Mouse (Mus musculus): ENCODE results near the gene Dpep2nb. TPM values are rescaled to one million over a fixed set of nuclear protein-coding genes. Genes with fewer than 3 reads are reported as not detected.
A peak's percentile ranks its signal among the peaks of the same experiment; 100 is the strongest.
"Not testable (repeated sequence)": the region's sequence is repeated elsewhere in the genome, so short reads cannot be mapped to it uniquely, and the experiment has no call there.

Gene Dpep2nb
- polyA plus RNA-seq (2012; rRNA removed) = not detected in 2 replicates

GRCm38 (mm10) chr8:106005875-106006274 lies at the start of gene Dpep2nb:
TSS of gene Dpep2nb (minus strand) at chr8:106005975.
- no peak for DNase-seq (ENCODE audit: low read depth, low spot score)
- WGBS = 77% methylated on average over 4 of the region's 4 CpGs

GRCm38 (mm10) chr8:106055038-106055437 lies 49.3 kb upstream of the Dpep2nb start:
- 23% methylated on average over 3 of the region's 3 CpGs for WGBS
- DNase-seq (ENCODE audit: low read depth, low spot score) = no peak

DNA sequence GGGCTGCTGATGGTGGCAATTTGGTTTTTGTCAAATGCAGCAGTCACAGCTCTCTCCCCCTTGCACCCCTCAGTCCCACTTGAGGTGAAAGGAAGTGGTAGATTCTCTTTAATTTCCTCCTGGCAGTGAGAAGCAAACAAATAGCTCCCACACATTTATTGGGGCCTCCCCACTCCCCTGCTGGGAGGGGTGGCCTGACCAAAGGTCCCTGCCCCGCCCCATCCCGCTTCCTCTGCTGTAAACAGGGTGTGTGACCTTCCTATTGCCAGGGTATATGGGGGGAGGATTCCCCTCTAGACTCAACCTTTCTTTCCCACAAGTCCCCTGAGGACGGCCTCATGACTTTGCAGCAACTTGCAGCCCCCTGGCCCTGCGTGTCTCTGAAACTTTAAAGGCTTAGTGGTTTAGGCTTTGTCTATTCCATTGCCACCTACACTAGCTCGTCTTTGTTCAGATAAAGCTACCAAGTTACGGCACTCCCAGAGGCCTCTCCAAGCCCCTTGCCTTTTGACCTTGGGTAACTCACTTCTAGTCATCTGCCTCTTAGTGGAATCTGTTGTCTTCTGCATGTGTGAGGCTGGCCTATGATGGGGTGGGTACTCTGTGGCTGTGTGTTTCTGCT lies 48.5 kb upstream of the Dpep2nb start:
- no peak for DNase-seq (ENCODE audit: low read depth, low spot score)
- WGBS = 14% methylated on average over 6 of the region's 6 CpGs

GRCm38 (mm10) chr8:106052510-106053089 lies 46.8 kb upstream of the Dpep2nb start:
- DNase-seq (ENCODE audit: low read depth, low spot score) = no peak
- WGBS = 67% methylated on average over 9 of the region's 9 CpGs

- DNase-seq (ENCODE audit: low read depth, low spot score) = no peak
- WGBS = 80% methylated on average over 3 of the region's 3 CpGs
Observed at GRCm38 (mm10) chr8:106051068-106051467, 45.3 kb upstream of the Dpep2nb start.

DNA sequence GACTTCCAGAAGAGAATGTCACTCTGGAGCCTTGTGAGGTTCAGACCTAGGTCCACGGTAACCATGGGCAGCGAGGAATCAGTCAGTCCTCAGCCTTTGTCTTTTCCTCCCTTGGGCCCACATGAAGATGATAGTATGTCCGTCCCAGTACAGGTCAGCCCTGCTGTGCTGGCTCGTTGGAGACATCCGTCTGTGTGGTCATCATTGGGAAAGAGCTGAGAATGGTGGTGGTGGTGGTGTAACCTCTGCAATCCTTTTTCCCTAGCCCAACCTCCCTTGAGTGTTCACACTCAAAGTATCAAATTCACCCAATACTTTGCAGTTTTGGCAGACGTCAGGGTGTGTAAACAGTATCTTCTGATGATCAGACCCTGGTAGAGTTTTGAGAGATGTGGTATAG lies 44.1 kb upstream of the Dpep2nb start:
- 92% methylated on average over 6 of the region's 6 CpGs for WGBS
- DNase-seq (ENCODE audit: low read depth, low spot score) = no peak

DNA sequence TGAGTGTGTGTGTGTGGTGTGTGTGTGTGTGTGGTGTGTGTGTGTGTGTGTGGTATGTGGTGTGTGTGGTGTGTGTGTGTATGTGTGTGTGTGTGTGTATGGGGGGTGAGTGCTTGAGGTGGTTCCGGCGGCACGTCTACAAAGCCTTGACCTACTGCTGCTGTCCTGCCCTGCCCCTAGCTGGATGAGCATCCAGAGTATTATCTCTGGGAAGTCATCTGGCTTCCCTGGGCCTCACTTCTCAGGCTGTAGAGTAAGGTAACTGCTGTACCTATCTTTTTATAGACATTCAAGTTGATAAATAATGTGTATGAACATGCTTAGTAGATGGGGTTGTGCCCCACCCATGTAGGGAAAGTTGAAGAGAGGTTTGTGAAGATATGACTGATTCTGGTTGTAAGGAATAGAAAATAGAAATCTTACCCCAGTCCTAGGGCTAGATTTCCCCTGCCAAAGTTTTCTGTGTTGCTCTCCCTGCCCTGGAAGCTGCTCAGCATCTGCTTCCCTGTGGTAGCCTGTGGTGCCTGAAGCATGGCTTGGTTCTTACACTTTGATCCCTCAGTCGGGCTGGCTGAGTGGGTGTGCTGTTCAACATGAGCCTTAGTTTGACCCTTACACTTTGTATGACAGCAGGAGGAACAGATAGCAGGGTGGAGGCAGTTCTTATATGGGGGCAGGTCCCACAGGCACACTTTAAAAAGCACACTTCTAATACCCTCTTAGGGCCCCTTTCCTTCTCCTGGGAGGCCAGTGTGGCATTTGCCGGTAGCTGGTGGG lies 42.3 kb upstream of the Dpep2nb start:
- WGBS = 64% methylated on average over 5 of the region's 5 CpGs

GRCm38 (mm10) chr8:106046872-106047559 lies 41.2 kb upstream of the Dpep2nb start:
- DNase-seq (ENCODE audit: low read depth, low spot score) = no peak
- 80% methylated on average over 11 of the region's 11 CpGs for WGBS

More for the DNA sequence above, 42.3 kb upstream of the Dpep2nb start:
- no peak for DNase-seq (ENCODE audit: low read depth, low spot score)

GRCm38 (mm10) chr8:106044151-106044550 lies 38.4 kb upstream of the Dpep2nb start:
- DNase-seq (ENCODE audit: low read depth, low spot score) = no peak
- 47% methylated on average over 3 of the region's 3 CpGs for WGBS

DNA sequence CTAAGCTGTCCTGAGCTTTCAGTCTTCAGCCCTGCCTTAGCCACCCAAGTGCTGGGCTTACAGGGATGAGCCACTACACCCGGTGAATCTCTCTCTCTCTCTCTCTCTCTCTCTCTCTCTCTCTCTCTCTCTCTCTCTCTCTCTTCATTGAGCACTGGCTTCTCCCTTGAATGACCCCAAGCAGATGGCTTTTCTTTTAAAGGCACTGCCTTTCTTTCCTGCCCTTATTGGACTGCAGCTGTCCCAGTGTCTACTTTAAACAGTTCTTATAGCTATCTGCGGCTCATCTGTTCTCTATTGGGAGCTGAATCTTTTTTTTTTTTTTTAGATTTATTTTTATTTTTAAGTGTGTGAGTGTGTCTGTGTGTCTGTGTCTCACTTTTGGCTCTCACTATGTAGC lies 37.3 kb upstream of the Dpep2nb start:
- 70% methylated on average over 2 of the region's 2 CpGs for WGBS

GRCm38 (mm10) chr8:106040218-106040617 lies 34.4 kb upstream of the Dpep2nb start:
- 75% methylated on average over 4 of the region's 4 CpGs for WGBS

More for the DNA sequence above, 37.3 kb upstream of the Dpep2nb start:
- DNase-seq (ENCODE audit: low read depth, low spot score) = no peak

GRCm38 (mm10) chr8:106039605-106040004 lies 33.8 kb upstream of the Dpep2nb start:
- 84% methylated on average over 4 of the region's 4 CpGs for WGBS
- no peak for DNase-seq (ENCODE audit: low read depth, low spot score)

More at GRCm38 (mm10) chr8:106040218-106040617, 34.4 kb upstream of the Dpep2nb start:
- DNase-seq (ENCODE audit: low read depth, low spot score) = no peak

DNA sequence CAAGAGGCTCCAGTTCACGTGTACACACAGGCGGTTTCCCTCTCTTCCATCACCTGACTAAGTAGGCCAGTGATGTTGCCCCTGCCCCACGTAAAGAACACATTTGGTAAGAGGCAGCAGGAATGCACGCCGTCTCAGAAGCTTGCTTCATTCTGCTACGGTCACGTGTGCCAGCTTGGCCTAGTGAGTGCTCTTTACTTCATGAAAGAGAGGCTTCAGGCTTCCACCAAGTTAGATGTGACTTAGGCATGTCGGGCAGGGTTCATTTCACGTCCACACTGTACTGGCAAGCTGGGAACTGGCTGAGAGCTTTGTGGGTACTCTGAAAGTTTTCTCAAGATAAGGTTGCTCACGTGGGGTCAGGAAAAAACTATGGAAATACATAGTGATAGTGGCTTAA lies 32.9 kb upstream of the Dpep2nb start:
- 95% methylated on average over 10 of the region's 10 CpGs for WGBS
- no peak for DNase-seq (ENCODE audit: low read depth, low spot score)

DNA sequence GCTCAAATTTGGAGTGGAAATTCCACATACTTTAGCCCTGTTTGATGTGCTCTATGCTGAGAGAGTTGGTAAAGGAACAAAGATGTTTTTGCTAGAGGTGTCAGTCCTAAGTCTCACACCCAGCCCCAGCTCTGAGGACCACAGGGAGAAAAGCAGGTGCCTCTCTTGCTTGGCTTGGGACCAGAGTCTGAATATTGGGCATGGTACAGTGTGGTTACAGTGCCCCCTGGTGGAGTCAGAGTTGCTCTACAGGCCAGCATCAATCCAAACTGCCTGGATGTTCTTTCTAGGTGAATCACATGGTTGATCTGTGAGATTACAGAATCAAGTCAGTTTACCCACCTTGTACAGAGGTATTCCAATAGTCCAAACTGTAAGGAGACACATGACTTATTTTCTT lies 16.7 kb upstream of the Dpep2nb start:
- peak; percentile 55 for DNase-seq (ENCODE audit: low read depth, low spot score)

DNA sequence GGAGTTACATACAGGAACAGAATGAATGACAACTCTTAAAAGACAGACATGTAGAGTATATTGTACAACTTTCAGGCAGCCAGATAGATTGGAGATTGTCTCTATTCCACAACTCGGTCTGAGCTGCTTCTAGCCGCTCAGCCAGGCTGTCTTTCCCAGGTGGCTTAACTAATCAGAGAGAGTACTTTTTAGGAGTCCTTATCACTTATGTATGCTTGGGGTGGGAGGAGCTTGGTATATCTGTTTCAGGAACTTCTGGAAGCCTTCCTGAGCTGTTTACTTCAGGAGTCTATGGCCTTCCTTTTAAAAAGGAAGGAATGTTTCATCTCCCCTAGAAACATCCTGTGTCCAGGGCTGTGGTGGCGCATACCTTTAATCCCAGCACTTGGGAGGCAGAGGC lies 12.3 kb upstream of the Dpep2nb start:
- 88% methylated on average over 3 of the region's 3 CpGs for whole genome bisulfite sequencing
- DNase-seq (ENCODE audit: low read depth, low spot score) = no peak

GRCm38 (mm10) chr8:106017130-106017529 lies 11.4 kb upstream of the Dpep2nb start:
- DNase-seq (ENCODE audit: low read depth, low spot score) = no peak
- WGBS = 83% methylated on average over 7 of the region's 7 CpGs

DNA sequence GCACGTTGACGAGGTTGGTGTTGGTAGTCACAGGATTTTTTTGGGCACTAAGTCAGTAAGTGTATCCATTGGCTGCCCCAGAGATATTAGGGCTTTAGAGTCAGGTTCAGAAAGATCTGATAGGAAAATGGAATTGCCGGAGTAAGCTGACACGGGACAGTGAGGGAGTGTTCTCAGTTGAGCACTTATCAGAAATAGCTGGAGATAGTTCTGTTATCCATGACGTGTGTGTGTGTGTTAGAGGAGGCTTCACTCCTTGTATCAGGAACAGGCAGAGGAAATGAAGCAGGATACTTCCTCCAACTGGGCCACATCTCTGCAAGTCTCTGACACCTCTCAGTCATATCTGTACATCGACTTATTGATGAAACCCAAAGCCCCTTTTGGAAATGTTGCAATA lies 10.5 kb upstream of the Dpep2nb start:
- 93% methylated on average over 6 of the region's 6 CpGs for WGBS
- no peak for DNase-seq (ENCODE audit: low read depth, low spot score)

DNA sequence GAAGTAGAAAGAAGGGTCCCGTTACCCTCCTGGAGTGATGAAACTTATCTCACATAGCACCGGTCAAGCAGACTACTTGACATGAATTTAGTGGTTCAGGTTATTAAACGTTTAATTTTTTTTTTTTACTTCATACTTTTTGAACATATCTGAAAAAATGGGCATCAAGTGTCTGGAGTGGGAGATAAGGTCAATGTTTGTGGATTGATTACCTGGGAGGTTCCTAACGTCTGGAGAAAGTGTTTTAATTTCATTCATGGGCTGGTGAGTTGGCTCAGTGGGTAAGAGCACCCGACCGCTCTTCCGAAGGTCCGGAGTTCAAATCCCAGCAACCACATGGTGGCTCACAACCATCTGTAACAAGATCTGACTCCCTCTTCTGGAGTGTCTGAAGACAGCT lies 6.4 kb upstream of the Dpep2nb start:
- DNase-seq (ENCODE audit: low read depth, low spot score) = not testable (repeated sequence)
- WGBS = 79% methylated on average over 8 of the region's 8 CpGs

DNA sequence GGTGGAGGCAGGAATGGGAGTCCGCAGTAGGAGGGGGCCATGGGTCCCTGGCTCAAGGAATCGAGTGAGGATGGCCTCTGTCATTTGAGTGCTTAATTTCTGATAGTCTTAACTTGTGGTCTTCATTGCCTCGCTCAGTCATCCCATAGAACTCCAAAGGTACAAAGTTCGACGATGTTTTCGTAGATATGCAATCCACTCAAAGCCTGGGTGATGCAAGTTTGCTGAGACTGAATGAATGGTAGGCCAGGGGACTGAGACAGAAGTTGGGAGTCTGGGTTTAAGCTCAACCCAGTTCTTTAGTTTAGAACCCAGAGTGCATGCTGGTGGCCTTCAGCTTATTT lies 5.8 kb upstream of the Dpep2nb start, which contains the start of gene Ddx28:
Ddx28 (minus strand) TSS at position 240 of the 344 bp plus-strand sequence.
- no peak for DNase-seq (ENCODE audit: low read depth, low spot score)
- WGBS = 0% methylated on average over 6 of the region's 6 CpGs
